Mouse (Mus musculus) liver, adult 2 months (tissue): ENCODE data around the gene Fgf14.

Source experiments
- CTCF ChIP-seq: fragments of 200-500 bp; IDR thresholded peaks from 2 replicates; pipeline ENCODE4 v1.5.1; 2011; ENCODE audit warnings: low read depth, low read length, control low read depth
- POLR2A ChIP-seq: fragments of 200-500 bp; IDR thresholded peaks from 2 replicates; pipeline ENCODE4 v1.6.1; 2011; ENCODE audit warnings: low read length, control low read depth; ENCODE audit not compliant: insufficient read depth; ENCODE audit errors: extremely low read depth

DNA sequence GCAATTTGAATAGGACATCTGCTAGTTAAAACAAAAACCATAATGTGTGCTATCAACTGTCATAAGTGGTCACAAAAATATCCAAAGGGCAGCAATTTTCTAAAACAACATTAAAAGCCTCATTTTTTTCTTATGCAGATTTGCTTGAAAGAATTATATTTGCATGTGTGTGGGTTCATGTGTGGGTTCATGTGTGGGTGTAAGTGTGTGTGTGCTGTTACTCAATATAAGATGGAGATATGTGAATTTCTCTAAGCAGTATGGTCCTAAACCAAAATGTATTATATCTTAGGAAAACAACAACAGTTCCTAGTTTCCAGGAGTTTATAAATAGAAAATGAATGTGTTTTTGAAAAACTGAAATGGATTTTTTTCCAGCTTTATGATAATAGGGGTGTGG is 413.7 kb downstream of the Fgf14 start:
- TF ChIP-seq POLR2A (no peak), CTCF (no peak)
